Mouse (Mus musculus) left cerebral cortex, postnatal 10 days (tissue): Measurements from ENCODE around the gene Meox1. TPM values are rescaled to one million over a fixed set of nuclear protein-coding genes. Genes with fewer than 3 reads are reported as not detected.

Experiments used
- DNase-seq, 2 experiments: peaks; one replicate each; pipeline ENCODE4 v3.0.0; 2021 to 2022; ENCODE audit warnings: low spot score in 2 of 2, mixed read lengths in 1 of 2; ENCODE audit errors: extremely low spot score in 1 of 2
- intact Hi-C: fragments of 180-260 bp; cut with DNase I; formaldehyde crosslinking; loops from one replicate; pipeline ENCODE4 v1.15.1; 2025
- total RNA-seq, 2 experiments: library from RNA; stranded (reverse); gene quantifications; 2 replicates each; pipeline ENCODE4 v1.2.3; 2021

Gene Meox1
- total RNA-seq, 2 experiments from 2014 or later = 3.1 to 3.3 TPM

DNA sequence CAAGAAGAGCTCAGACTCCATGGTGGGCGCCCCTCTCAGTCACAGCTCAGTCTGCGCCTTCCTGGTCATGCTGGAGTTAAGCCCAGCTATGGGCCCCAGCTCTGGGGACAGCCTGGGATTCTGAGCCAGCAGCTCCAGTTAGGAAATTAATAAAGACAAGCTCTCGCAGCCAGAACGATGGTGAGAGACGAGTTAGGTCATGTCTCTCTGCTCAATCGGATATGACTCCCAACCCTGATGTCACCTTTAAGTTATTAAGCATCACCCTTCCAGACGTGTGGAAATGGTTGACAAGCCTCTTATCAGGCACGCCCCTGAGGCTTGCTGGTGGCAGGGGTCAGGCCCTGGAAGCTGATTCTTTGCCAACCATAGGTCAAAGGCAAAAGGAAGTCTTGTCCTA is 20.3 kb downstream of the Meox1 start:
- no peak for DNase-seq
- intact Hi-C loops = no loop called here

DNA sequence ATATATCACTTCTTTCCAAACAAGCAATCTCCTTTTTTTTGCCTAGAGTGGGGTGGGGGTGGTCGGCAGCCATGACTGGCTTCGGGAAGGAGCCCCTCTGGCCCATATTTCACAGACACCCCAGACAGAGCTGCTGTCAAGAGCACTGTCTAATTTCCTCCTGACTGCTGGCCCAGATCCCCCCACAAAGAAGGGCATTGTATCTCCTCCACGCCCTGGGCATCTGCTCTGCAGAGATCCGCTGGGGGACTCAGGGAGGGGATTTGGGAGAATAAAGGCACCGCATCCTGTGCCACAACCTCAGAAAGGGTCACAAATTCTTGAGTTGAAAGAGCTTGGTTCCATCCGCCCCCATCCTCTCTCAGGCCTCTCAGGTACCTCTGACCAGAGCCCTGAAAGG is 22.7 kb downstream of the Meox1 start:
- intact Hi-C loops = no loop called here
- DNase-seq = no peak

DNA sequence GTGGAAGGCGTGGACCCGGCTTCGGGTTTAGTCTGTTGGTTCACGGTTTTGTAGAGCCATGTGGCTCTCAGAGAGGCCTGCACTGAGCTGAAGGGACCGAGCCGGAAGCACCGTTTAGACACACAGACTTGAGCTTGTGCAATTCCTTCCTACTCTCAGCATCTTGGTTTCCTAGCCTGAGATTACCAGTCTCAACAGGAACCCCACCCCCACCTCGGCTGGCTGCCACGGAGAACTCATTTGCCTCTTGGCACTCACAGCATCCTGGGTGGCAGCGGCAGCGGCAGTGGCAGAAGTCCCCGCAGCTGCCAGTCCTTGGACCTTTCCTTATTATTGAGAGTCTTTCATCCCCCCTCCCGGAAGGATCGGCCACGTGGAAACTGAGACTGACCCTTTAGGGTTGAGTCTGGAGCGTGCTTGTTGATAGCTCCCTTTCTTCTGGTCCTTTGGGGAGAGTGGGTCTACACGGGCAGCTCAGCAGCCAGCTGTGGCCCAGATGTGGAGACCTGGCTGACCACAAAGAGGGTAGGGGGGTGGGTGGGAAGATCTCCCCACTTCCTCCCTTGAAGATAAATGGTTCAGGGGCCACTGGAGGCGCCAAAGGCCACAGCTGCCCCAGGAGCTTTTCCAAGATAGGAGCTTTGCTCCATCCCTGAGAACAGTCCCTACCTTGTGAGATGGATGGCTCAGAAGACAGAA is 24.0 kb downstream of the Meox1 start:
- peak; percentile 56 to 80 for DNase-seq
- intact Hi-C loops = no loop called here

DNA sequence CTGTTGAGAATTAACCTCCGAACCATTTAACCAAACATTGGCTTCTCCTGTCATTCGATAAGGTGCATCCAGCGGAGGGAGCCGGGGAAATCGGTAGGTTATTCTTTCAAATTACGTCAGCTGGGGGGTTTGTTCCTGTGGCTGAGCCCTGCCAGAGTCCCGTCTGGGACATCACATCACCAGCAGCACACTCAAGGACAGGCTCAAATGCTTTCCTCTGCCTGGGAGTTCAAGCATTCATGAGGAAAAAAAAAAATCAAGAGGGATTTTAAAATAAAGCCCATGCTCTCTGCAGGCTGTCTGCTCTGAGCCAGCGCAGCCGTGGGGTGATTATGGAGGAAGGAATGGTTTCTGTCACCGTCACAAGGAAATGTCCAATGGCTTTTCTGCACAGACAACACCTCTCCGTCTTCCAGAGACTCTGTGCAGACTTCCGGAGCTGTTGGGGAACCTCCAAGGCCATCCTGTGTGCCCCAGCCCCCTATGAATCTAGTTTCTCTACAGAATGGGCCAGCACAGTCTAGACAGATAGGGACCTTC is 26.6 kb downstream of the Meox1 start:
- intact Hi-C loops = no loop called here
- DNase-seq = no peak

DNA sequence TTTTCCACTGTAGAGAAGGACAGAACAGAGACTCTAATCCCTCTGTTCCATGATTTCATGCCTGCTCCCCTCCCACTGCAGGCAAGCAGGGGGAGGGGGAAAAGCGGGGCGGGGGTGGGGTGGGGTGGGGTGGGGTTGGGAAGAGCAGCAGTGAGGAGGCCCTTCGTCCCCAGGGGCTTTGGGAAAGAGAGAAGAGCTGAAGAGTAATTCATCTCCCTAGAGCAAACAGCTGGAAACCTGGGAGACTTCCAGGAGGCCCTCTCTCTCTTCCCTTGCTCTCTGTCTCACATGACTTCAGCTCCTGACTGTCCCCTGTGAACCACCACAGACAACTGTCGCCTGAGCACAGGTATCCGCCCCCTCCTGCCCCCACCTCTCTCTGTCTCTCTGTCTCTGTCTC is 35.4 kb downstream of the Meox1 start:
- DNase-seq = no peak
- intact Hi-C loops = no loop called here

DNA sequence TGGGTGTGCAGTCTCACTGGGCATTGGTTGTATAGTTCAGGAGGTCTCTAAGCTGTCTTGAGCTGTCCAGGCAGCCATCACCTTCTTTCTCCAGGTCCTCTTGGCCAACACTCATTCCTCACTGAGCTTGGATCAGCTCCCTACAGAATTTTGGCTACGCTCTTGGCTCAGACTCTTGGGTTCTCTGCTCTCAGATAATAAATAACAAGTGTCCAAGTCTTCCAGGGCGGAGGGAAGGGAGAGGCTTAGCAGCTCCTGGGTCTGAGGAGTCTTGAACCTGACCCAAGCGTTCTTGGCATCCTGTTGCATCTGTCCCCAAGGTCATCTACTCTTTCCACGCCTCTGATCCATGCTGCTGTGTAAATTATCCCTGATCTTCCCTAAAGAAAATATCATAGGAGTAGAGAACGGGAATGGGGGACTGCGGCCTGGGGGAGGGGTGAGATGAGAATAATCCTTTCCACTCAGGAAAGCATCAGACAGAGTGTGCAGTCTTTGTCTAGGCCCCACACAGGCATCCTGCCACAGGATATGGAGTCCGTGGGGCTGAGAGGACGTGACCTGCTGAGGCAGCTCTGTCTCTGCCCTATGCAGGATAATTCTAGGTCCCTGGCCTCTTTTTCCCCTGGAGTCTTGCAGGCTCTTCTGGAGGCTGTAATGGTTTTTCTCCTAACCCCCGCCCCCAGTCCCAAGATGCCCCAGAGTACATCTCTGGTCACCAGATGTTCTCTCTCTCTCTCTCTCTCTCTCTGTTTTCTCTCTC is 38.0 kb downstream of the Meox1 start:
- intact Hi-C loops = no loop called here
- DNase-seq = peak in 1 of 2 experiments; percentile 35

DNA sequence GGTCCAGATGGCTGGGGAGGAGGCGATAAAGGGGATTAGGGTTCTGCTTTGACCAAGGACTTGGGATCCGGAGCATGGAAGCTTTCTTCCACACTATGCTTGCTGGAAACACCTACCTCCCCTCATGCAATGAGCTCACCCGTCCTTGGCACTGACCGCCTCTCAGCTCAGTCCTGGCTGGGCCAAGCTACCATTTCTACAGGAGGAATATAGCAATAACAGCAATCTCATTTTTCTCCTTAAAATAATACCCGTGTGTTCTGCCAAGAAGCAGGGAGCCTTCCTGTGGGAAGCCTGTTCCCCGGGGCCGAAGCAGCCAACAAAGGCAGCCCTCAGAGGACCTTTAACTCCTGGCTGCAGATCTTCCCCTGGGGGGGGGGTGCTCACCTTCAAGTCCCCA is 43.1 kb downstream of the Meox1 start:
- intact Hi-C loops = no loop called here

DNA sequence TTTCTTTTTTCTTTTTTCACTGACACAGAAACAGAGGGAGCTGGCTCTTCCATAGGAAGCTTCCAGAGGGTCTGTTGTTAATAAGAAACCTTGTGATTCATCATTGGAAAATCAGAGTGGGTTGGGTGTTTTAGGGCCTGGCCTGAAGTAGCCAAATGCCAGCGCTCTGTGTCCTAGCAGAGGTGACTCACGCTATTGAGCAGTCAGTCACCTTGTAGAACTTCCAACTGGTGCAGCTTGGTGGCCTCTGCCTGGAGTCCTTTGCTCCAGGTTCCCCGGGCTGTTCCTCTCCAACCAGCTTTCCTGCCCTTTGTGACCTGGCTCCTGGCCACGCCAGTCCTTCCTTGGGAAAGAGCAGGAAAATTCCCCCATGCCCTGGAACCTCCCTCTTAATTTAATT is 44.9 kb downstream of the Meox1 start:
- intact Hi-C loops = no loop called here
- no peak for DNase-seq

More for the DNA sequence above, 43.1 kb downstream of the Meox1 start:
- DNase-seq = no peak

DNA sequence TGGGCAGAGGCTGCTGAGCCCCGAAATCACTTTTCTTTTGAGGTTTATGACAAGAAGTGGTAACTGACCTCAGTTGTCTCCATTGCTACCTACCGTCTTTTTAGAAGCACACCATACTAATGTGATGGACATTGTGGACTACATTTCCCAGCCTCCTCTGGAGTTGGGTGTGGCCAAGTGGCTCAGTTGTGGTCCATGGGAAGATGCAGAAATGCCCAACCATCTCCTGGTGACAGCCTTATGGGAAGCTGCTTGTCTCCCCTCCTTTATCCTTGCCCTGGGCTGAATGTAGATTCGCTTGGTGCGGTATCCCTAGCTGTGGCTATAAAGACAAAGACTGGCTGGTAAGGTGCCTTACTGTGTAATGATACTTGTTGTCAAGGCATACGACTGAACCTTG is 46.7 kb downstream of the Meox1 start:
- no peak for DNase-seq
- intact Hi-C loops = no loop called here

DNA sequence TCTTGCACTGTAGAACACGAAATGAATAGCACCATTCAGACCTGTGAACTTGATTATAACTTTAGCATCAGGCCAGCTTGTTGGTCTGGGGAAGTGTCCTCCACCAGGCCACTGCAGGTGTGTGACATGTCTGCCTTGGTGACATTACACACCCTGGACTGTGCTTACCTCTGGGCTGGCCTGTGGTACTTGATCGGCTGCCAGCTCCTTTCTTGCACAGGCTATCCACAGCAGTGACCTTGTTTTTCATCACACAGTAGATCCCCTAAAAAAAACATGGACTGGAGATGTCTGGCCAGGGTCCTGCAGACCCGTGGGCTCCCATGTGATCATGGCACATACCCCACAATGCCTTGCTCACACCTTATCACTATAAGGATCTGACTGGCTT is 51.4 kb downstream of the Meox1 start:
- DNase-seq = no peak
- intact Hi-C loops = no loop called here

DNA sequence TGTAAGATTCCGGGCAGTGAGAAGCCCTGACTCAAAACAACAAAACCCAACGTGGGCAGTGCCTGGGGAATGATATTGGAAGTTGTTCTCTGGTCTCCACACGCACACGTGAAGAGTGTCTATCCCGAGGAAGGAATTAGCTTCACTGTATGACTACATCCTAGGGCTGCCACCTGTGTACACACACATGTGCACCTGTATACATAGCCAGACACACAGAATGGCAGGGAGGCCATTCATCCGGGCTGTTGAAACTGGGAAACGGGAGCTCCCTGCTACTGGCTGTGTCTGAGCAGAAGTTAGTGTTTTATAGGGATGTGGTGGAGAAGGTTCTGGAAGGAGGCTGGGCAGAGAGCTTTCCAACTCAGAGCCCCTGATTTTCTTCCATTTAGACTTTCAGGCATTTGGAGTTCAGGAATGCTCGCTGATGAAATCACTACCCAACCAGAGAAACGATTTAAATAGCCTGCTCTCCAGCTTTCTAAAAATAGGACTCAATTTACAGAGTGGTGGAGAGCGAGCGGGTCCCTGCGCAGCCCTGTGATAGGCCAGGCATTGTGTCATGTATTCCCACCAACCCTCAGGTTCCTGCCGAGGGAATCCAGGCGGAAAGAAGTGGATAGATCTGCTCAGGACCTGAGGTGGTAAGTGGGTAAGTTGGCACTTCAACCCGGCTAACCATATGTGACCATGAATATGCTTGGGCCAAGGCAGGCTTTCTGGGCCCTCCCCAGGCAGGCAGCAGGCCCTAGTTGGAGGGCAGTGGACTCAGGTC is 52.0 kb downstream of the Meox1 start:
- intact Hi-C loops = no loop called here
- DNase-seq = peak in 1 of 2 experiments; percentile 34

DNA sequence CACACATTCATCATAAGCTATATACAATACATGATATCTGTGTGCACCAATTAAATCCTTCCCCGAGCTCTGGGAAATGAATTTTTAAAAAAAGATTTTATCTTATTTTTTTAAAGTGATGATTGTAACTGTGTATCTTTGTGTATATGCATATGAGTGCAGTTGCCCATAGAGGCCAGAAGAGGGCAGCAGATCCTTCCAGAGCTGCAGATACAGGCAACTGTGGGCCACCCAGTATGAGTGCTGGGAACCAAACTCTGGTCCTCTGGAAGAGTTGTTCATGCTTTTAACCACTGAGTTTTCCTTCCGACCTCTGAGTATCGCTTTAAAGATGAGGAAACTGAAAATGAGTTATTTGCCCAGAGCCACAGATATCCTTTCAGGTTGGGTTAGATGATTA is 53.8 kb downstream of the Meox1 start:
- intact Hi-C loops = no loop called here
- no peak for DNase-seq

DNA sequence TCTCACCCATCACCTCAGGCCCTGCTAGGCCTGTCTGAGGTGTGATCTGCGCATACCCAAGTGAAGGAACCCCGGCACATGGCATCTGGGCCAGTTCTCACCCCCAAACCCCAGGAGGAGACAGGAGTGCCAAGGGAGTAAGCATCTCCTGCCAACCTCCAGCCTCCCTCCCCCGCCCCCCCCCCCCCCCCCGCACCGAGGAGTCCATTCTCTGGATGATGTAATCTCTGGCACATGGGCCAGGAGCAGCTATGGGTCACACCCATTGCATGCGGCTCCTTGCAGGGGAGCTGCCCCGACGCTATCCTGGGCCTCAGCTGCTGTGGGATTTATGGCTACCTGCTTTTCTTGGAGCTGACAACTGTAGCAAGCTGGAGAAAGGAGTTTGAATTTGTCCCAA is 54.7 kb downstream of the Meox1 start:
- no peak for DNase-seq
- intact Hi-C loops = no loop called here

DNA sequence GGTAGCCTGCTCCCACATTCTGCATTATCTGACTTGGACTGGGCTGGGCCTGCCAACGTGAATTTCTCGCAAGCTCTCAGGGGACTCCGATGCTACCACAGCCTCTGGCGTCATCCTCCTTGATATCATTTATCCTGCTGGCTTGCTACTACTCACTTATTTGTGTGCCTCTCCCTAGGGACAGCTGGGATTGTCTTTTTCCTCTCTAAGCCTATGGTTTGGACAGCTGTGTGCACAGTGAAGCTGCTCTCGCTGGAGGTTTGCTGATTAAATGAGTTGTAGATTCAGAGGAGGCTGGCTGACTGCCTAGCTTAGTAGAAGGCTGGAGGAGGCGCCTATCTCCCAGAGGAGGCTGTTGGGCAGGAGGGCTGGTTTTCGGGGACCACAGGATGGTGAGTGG is 62.2 kb downstream of the Meox1 start:
- intact Hi-C loops = loop anchor here (5.0 kb wide), 1 partner anchor 60 kb away; the partner anchor contains the start of gene Meox1
- peak; percentile 38 to 64 for DNase-seq

DNA sequence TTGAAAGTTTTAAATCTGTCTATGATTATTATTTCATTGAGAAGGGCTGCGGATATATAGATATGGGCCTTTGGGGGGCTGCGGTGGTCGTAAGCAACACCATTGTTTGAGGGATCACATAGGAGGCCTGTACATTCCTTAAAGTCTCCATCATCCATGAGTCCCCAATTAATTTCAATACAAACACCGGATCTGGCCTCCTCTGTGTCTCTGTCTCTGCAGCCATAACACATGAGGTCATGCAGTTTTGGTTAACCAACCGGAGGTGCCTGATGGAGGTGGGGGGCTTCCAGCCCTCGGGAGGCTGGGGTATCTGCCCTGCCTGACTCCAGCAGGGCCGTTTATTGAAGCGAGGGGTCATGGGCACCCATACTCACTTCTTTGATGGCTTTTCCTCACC is 63.6 kb downstream of the Meox1 start:
- intact Hi-C loops = loop anchor here (5.0 kb wide), 1 partner anchor 62 kb away; the partner anchor contains the start of gene Meox1
- no peak for DNase-seq

DNA sequence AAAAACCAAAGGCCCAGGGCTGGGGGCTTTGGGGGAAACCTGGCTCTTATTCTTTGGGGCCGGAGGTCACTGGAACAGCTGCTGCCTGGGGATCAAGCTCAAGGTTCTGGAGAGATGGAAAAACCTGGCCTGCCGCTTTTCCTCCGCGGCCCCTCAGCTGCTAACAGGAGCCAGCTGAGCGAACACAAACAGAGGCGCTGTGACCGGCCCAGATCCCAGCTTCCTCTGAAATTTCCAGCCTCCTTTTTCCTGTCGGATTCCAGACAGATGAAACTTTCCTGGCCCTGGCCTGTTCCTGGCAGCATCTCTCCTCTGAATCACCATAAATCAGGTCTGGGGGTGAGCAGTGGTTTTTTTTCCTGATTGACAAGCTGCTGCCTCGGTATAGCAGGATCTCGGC is 64.1 kb downstream of the Meox1 start:
- peak in 1 of 2 experiments; percentile 78 for DNase-seq
- intact Hi-C loops = loop anchor here (5.0 kb wide), 1 partner anchor 62 kb away; the partner anchor contains the start of gene Meox1

DNA sequence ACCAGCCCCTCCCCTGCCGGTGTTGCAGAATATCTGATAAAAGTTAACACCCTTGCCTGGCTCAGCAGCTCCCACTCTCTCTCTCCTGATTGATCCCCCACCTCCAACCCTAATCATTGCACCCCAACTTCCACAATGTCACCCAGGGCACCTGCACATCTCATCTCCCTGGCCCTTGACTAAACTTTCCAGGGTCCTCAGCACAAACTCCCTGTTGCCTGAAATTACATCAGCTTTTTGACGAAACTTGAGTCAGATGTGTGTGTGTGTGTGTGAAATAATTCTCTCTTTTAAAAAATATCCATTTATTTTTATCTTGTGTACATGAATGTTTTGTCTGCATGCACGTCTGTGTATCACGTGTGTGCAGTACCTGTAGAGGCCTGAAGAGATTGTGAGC is 65.5 kb downstream of the Meox1 start:
- intact Hi-C loops = no loop called here
- DNase-seq = no peak
